In the genomic region with DNA sequence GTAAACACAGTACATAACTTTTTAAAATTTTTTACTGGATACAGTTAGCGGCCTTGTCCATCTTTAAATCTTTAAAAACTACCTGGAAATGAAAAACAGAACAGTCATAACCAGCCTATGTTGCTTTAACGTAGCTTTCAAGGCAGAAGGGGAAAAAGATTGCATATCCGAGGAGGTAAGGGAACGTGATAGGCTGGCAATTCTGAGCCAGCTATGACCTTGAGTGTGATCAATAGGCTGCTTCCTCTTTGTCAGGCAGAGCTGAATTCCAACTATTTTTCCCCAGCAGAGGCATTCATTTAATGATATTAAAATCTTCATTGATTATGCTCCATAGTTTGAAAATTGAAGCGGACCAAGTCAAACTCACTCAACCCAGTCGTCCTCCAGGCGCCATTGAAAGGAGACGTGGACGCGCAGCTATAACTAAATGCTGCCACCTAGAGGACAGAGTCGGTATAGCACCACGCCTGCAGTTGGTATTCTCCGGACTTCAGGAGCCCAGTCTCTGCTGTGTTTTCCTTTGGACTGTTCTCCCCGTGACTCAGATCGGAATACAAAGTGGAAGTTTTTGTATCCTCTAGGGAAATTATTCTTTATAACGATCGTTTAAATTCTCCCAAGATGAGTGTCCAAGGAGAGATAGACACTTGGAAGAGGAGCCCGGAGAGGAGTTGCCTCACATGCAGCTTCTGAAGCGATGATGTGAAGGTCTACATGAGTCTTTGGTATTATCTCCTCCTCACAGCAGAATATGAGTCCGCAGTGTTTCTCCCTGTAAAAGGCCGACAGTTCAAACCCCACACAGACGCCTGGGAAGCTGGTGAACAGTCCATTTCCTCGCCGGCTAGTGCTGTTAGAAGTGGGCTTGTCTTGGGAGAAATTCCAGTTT, we compare ENCODE assay signal across 8 mouse cellular contexts.
DNase-seq lines count a peak whose midpoint lies in the region; ATAC-seq and TF ChIP-seq lines count a peak whose summit lies in the region.

No protein-coding gene starts in this region.

- DNase-seq in MEL-GATA-1-ER (ENCODE audit: extremely low read depth, low read depth): peak; percentile 43
- peak; percentile 94 for DNase-seq in cerebellum, adult 8-10 months
- DNase-seq in frontal cortex, adult 2 months (ENCODE audit: extremely low spot score in 1 of 2, low spot score in 1 of 2): peak; percentile 60 to 94
- DNase-seq in hindbrain, embryonic 11.5 days (ENCODE audit: low spot score): peak; percentile 96
- peak; percentile 79 for DNase-seq in layer of hippocampus, adult 9-11 months
- peak; percentile 85 for DNase-seq in lung, postnatal 0 days (ENCODE audit: low spot score)
- DNase-seq in ovary, postnatal 36 days (ENCODE audit: low spot score): peak; percentile 76
- DNase-seq in thymus, postnatal 14 days: peak; percentile 81

- H3K27me3 ChIP-seq in hindbrain, embryonic 11.5 days (ENCODE audit: control insufficient read depth, insufficient read depth, low read length): no peaks in the 10 kb centered on the region
- H3K27me3 ChIP-seq in lung, postnatal 0 days (replicated peaks; ENCODE audit: insufficient read depth, low read length): no peaks in the 10 kb centered on the region

- no peaks in the 10 kb centered on the region for H3K9me3 ChIP-seq in hindbrain, embryonic 11.5 days (ENCODE audit: control insufficient read depth, low read length)
- H3K9me3 ChIP-seq in lung, postnatal 0 days (ENCODE audit: low read length): no peaks in the 10 kb centered on the region

- no peak overlapping the region for H3K4me2 ChIP-seq in hindbrain, embryonic 11.5 days (replicated peaks; ENCODE audit: low read depth, low read length)
- H3K4me2 ChIP-seq in lung, postnatal 0 days (replicated peaks; ENCODE audit: low read depth, low read length): peak overlapping the region; percentile 11; the same call in 1 of the 2 replicates

- ATAC-seq in hindbrain, embryonic 11.5 days (ENCODE audit: low FRiP score): peak; percentile 62
- peak; percentile 63 for ATAC-seq in lung, postnatal 0 days

- H3K36me3 ChIP-seq in hindbrain, embryonic 11.5 days (ENCODE audit: control insufficient read depth, insufficient read depth, low read length): no peaks in the 10 kb centered on the region
- no peaks in the 10 kb centered on the region for H3K36me3 ChIP-seq in lung, postnatal 0 days (ENCODE audit: insufficient read depth, low read length)

- H3K4me1 ChIP-seq in hindbrain, embryonic 11.5 days (replicated peaks; ENCODE audit: control insufficient read depth, insufficient read depth, low read length): peaks cover 4% of the 10 kb centered on the region; the same call in 1 of the 2 replicates
- no peaks in the 10 kb centered on the region for H3K4me1 ChIP-seq in lung, postnatal 0 days (ENCODE audit: insufficient read depth, low read depth, low read length)

- 31% methylated on average over 24 of the region's 24 CpGs for WGBS in hindbrain, embryonic 11.5 days
- WGBS in lung, postnatal 0 days: 21% methylated on average over 24 of the region's 24 CpGs

- peak; percentile 97 for TF ChIP-seq CTCF in lung, postnatal 0 days (IDR thresholded peaks at IDR 0.05)

- no peak overlapping the region for H3K27ac ChIP-seq in hindbrain, embryonic 11.5 days (ENCODE audit: low read depth, low read length)
- no peak overlapping the region for H3K27ac ChIP-seq in lung, postnatal 0 days (ENCODE audit: low read length)

- H3K9ac ChIP-seq in hindbrain, embryonic 11.5 days (ENCODE audit: low read depth, low read length): no peak overlapping the region
- H3K9ac ChIP-seq in lung, postnatal 0 days (replicated peaks; ENCODE audit: low read depth): no peak overlapping the region

- H3K4me3 ChIP-seq in hindbrain, embryonic 11.5 days (ENCODE audit: low read depth, low read length): no peak overlapping the region
- H3K4me3 ChIP-seq in lung, postnatal 0 days (ENCODE audit: low read depth, low read length): no peak overlapping the region

- 0 out of 2 replicates have a peak, but pooled peaks have one; percentile 11 for TF ChIP-seq EP300 in lung, postnatal 0 days (IDR thresholded peaks at IDR 0.05)

Comparison
In these comparisons a context has a peak if more than half of its experiments do, and no peak if none do; other contexts are left out.
1. DNase-seq: peak in every context shown above with its lines; median percentile 96 in hindbrain, embryonic 11.5 days; 94 in cerebellum, adult 8-10 months; 85 in lung, postnatal 0 days; 81 in thymus, postnatal 14 days; 79 in layer of hippocampus, adult 9-11 months; 77 in frontal cortex, adult 2 months; 76 in ovary, postnatal 36 days; 43 in MEL-GATA-1-ER.